Comparison of ENCODE assay signal across 32 mouse cellular contexts in the genomic region with DNA sequence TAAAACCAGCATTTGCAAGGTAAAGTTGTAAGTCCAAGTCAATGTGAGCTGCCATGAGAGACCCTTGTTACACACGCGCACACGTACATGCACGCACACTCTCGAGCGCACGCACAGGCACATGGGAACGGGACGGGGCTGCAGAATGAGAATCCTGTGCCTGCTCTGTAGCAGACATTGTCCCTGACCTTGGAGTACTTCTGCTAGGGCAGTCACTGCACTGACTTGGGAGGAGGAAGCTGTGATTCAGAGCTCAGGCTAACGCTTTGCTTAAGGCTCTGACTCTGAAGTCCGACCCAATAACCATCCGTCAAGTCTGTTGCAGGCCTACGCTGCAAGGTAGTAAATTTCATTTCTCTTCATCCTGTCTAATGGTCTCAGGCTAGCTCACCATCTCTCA. TPM values are rescaled to one million over a fixed set of nuclear protein-coding genes. Genes with fewer than 3 reads are reported as not detected.
A peak's percentile ranks its signal among the peaks of the same experiment; 100 is the strongest.
DNase-seq lines count a peak whose midpoint lies in the region; ATAC-seq and TF ChIP-seq lines count a peak whose summit lies in the region.
"Had no signal": no experiment of that assay in that cellular context is flagged by ENCODE, and none has a peak within 500 bp of the region (broad histone marks: within the 10 kb centered on the region; RNA-seq: fewer than 3 reads in every experiment).

No protein-coding gene starts in this region.

- H3K4me3 ChIP-seq in heart, embryonic 11.5 days (ENCODE audit: low read depth, low read length), result no peak overlapping the region
- no peak overlapping the region for H3K4me3 ChIP-seq in heart, adult 2 months
- H3K4me3 ChIP-seq in heart, embryonic 16.5 days (ENCODE audit: low read length), result no peak overlapping the region
- H3K4me3 ChIP-seq: embryonic facial prominence, embryonic 13.5 days; forebrain, embryonic 10.5 days; forebrain, embryonic 15.5 days; hindbrain, embryonic 12.5 days; intestine, embryonic 15.5 days; limb, embryonic 12.5 days; liver, embryonic 15.5 days had no signal

- H3K4me1 ChIP-seq in heart, embryonic 11.5 days (ENCODE audit: control insufficient read depth, insufficient read depth, low read length), result peaks cover 13% of the 10 kb centered on the region
- peaks cover 3% of the 10 kb centered on the region; the same call in 1 of the 2 replicates for H3K4me1 ChIP-seq in heart, adult 2 months (ENCODE audit: control insufficient read depth, insufficient read depth, low read length)
- peaks cover 15% of the 10 kb centered on the region for H3K4me1 ChIP-seq in heart, embryonic 16.5 days (ENCODE audit: control insufficient read depth, insufficient read depth, low read length)
- H3K4me1 ChIP-seq: hindbrain, embryonic 12.5 days; intestine, embryonic 15.5 days; liver, embryonic 15.5 days had no signal

- ATAC-seq in heart, embryonic 11.5 days (replicated peaks; ENCODE audit: insufficient number of reproducible peaks, low FRiP score, low TSS enrichment), result no peak
- no peak for ATAC-seq in heart, embryonic 16.5 days (replicated peaks; ENCODE audit: extremely low read depth, insufficient read depth, low FRiP score)
- ATAC-seq: activated CD4-positive, CD25-positive, alpha-beta regulatory T cell, adult 4 months; CD4-positive, CD25-positive, alpha-beta regulatory T cell, adult 4 months; forebrain, embryonic 15.5 days; hindbrain, postnatal 0 days; intestine, embryonic 15.5 days; midbrain, embryonic 16.5 days had no signal

- 84% methylated on average over 13 of the region's 13 CpGs for WGBS in heart, embryonic 11.5 days (ENCODE audit: insufficient replicate concordance)
- WGBS in heart, adult 2 months, result 90% methylated on average over 13 of the region's 13 CpGs
- WGBS in heart, embryonic 16.5 days, result 82% methylated on average over 13 of the region's 13 CpGs

- H3K4me2 ChIP-seq in heart, embryonic 11.5 days, result no peak overlapping the region
- no peak overlapping the region for H3K4me2 ChIP-seq in heart, embryonic 16.5 days (ENCODE audit: low read depth, low read length)
- H3K4me2 ChIP-seq: embryonic facial prominence, embryonic 13.5 days; forebrain, embryonic 15.5 days; hindbrain, embryonic 12.5 days; intestine, embryonic 15.5 days; limb, embryonic 12.5 days; liver, embryonic 15.5 days; lung, embryonic 14.5 days; midbrain, embryonic 11.5 days had no signal

- peak overlapping the region; percentile 73; the same call in 1 of the 2 replicates for H3K27ac ChIP-seq in heart, embryonic 11.5 days (ENCODE audit: low read depth, low read length)
- H3K27ac ChIP-seq in heart, adult 2 months, result no peak overlapping the region
- H3K27ac ChIP-seq in heart, embryonic 16.5 days (ENCODE audit: low read length), result peak overlapping the region; percentile 68
- H3K27ac ChIP-seq: embryonic facial prominence, embryonic 13.5 days; forebrain, embryonic 10.5 days; forebrain, embryonic 15.5 days; hindbrain, embryonic 12.5 days; hindbrain, postnatal 0 days; intestine, embryonic 15.5 days; limb, embryonic 12.5 days; liver, embryonic 15.5 days; stomach, postnatal 0 days had no signal

- no peaks in the 10 kb centered on the region for H3K27me3 ChIP-seq in heart, embryonic 11.5 days (ENCODE audit: control insufficient read depth, insufficient read depth, low read length)
- no peaks in the 10 kb centered on the region for H3K27me3 ChIP-seq in heart, adult 2 months (ENCODE audit: control insufficient read depth, insufficient read depth, low read length)
- no peaks in the 10 kb centered on the region for H3K27me3 ChIP-seq in heart, embryonic 16.5 days (ENCODE audit: control insufficient read depth, insufficient read depth, low read length)
- H3K27me3 ChIP-seq: embryonic facial prominence, embryonic 13.5 days; forebrain, embryonic 15.5 days; hindbrain, embryonic 12.5 days; intestine, embryonic 15.5 days; limb, embryonic 12.5 days; liver, embryonic 15.5 days had no signal

- DNase-seq in heart, adult 2 months, result no peak
- DNase-seq in heart, adult 18-20 months, result no peak
- DNase-seq in ZHBTc4 (ENCODE audit: low read depth, low spot score), result peak; percentile 30
- DNase-seq in adrenal gland, postnatal 14 days, result peak; percentile 57
- DNase-seq in cerebellum, adult 9-11 months, result no peak
- DNase-seq: cerebellum, adult 11-12 months; cerebellum, postnatal 10 days; gastrocnemius, postnatal 25 days; kidney, adult 8-10 months; kidney, postnatal 10 days; layer of hippocampus, adult 9-11 months; lung, embryonic 14.5 days; lung, postnatal 14 days; right cerebral cortex, adult 18-20 months; right cerebral cortex, postnatal 4 days; thymus, adult 2 months; thymus, postnatal 36 days had no signal

- TF ChIP-seq POLR2A in heart, adult 2 months (IDR thresholded peaks at IDR 0.05; ENCODE audit: insufficient read depth, low read depth, low read length), result no peak

- no peak for TF ChIP-seq EP300 in heart, adult 2 months (IDR thresholded peaks at IDR 0.05; ENCODE audit: insufficient read depth, low read depth, low read length)

- H3K79me2 ChIP-seq in heart, adult 2 months (replicated peaks; ENCODE audit: control insufficient read depth, insufficient read depth, low read length), result no peaks in the 10 kb centered on the region

- H3K36me3 ChIP-seq in heart, embryonic 11.5 days (ENCODE audit: control insufficient read depth, insufficient read depth, low read length), result no peaks in the 10 kb centered on the region
- no peaks in the 10 kb centered on the region for H3K36me3 ChIP-seq in heart, adult 2 months (ENCODE audit: control insufficient read depth, insufficient read depth, low read length)
- H3K36me3 ChIP-seq in heart, embryonic 16.5 days (ENCODE audit: control insufficient read depth, insufficient read depth), result no peaks in the 10 kb centered on the region
- H3K36me3 ChIP-seq: embryonic facial prominence, embryonic 13.5 days; forebrain, embryonic 10.5 days; forebrain, embryonic 15.5 days; hindbrain, embryonic 12.5 days; intestine, embryonic 15.5 days; limb, embryonic 12.5 days; liver, embryonic 15.5 days had no signal

- H3K9me3 ChIP-seq in heart, embryonic 11.5 days (replicated peaks; ENCODE audit: control insufficient read depth, low read length), result no peaks in the 10 kb centered on the region
- no peaks in the 10 kb centered on the region for H3K9me3 ChIP-seq in heart, embryonic 16.5 days (replicated peaks; ENCODE audit: control insufficient read depth, low read length)
- H3K9me3 ChIP-seq: embryonic facial prominence, embryonic 13.5 days; forebrain, embryonic 10.5 days; forebrain, embryonic 15.5 days; hindbrain, embryonic 12.5 days; intestine, embryonic 15.5 days; limb, embryonic 12.5 days; liver, embryonic 15.5 days had no signal

- intact Hi-C loops in heart, adult 2 months (cut with DNase I), result no loop called here

- H3K9ac ChIP-seq in heart, embryonic 11.5 days (ENCODE audit: low read depth, low read length), result no peak overlapping the region
- H3K9ac ChIP-seq in heart, adult 2 months (ENCODE audit: low read depth, low read length), result no peak overlapping the region
- no peak overlapping the region for H3K9ac ChIP-seq in heart, embryonic 16.5 days (ENCODE audit: low read length)
- H3K9ac ChIP-seq: embryonic facial prominence, embryonic 13.5 days; forebrain, embryonic 15.5 days; hindbrain, embryonic 12.5 days; intestine, embryonic 15.5 days; limb, embryonic 12.5 days; liver, embryonic 15.5 days; lung, embryonic 14.5 days had no signal

- TF ChIP-seq CTCF in heart, adult 2 months (IDR thresholded peaks at IDR 0.05), result no peak

RNA-seq across cellular contexts. Expression of gene Mettl16, which starts 21.4 kb away (rescaled TPM):
- polyA plus RNA-seq in heart, embryonic 11.5 days (2014; fragmentation: Nextera tagmentation; extraction: Ambion mirVana), result 28.5 and 29.5 TPM in 2 replicates
- 10 to 100 TPM; 16.3 to 17.8 TPM for total RNA-seq in heart, adult 2 months (2021)
- polyA plus RNA-seq in heart, adult 2 months (2012; rRNA removed), result 2.8 and 4.6 TPM in 2 replicates
- 30.4 and 33.0 TPM in 2 replicates for polyA plus RNA-seq in heart, embryonic 16.5 days (2015; fragmentation: Nextera tagmentation; extraction: Ambion mirVana)
- 10 to 100 TPM; 16.4 to 17.3 TPM for total RNA-seq in heart, adult 18-20 months (2021)
- total RNA-seq in adrenal gland, postnatal 14 days (2021), result 24.1 and 29.2 TPM in 2 replicates

RNA-seq across cellular contexts. Expression of gene Pafah1b1, which starts 24.8 kb away (rescaled TPM):
- 73.7 and 79.6 TPM in 2 replicates for polyA plus RNA-seq in heart, embryonic 11.5 days (2014; fragmentation: Nextera tagmentation; extraction: Ambion mirVana)
- 100 to 1,000 TPM; 208 to 233 TPM for total RNA-seq in heart, adult 2 months (2021)
- 30.2 and 73.0 TPM in 2 replicates for polyA plus RNA-seq in heart, adult 2 months (2012; rRNA removed)
- polyA plus RNA-seq in heart, embryonic 16.5 days (2015; fragmentation: Nextera tagmentation; extraction: Ambion mirVana), result 41.7 and 53.1 TPM in 2 replicates
- total RNA-seq in heart, adult 18-20 months (2021), result 100 to 1,000 TPM; 195 to 223 TPM
- 140 and 142 TPM in 2 replicates for total RNA-seq in adrenal gland, postnatal 14 days (2021)

Comparison
In these comparisons a context has a peak if more than half of its experiments do, and no peak if none do; other contexts are left out.
1. DNase-seq: peak in ZHBTc4 (single experiment) and adrenal gland, postnatal 14 days (single experiment); none in heart, adult 2 months (0 of 2), heart, adult 18-20 months (0 of 2) and cerebellum, adult 9-11 months (single experiment).